Mouse (Mus musculus) kidney, postnatal 0 days (tissue): ENCODE data around the gene Csdc2. TPM values are rescaled to one million over a fixed set of nuclear protein-coding genes. Genes with fewer than 3 reads are reported as not detected.

Experiments used
- ATAC-seq: fragments of 200-750 bp; cut with Nextera tagmentation; replicated peaks from 2 replicates; pipeline ENCODE4 v1.8.0; 2017; ENCODE audit warnings: low read depth, moderate number of reproducible peaks, moderate TSS enrichment, moderate library complexity; ENCODE audit not compliant: low FRiP score
- DNase-seq: peaks from one replicate; pipeline ENCODE4 v3.0.0-alpha.2; 2016; ENCODE audit warnings: low spot score
- H3K27ac ChIP-seq: fragments of 300-500 bp; sonication (generic); 2 replicates; pipeline ENCODE4 v1.5.1; 2014; ENCODE audit warnings: mild to moderate bottlenecking
- H3K27me3 ChIP-seq: fragments of 300-500 bp; sonication (generic); 2 replicates; pipeline ENCODE4 v1.6.1; 2014; ENCODE audit warnings: low read length, mixed read lengths; ENCODE audit not compliant: insufficient read depth
- H3K36me3 ChIP-seq: fragments of 300-500 bp; sonication (generic); 2 replicates; pipeline ENCODE4 v1.6.1; 2014; ENCODE audit warnings: low read length, mixed read lengths; ENCODE audit not compliant: insufficient read depth
- H3K4me1 ChIP-seq: fragments of 300-500 bp; sonication (generic); replicated peaks from 2 replicates; pipeline ENCODE4 v1.6.1; 2014; ENCODE audit warnings: antibody characterized with exemption, low read length, mixed read lengths; ENCODE audit not compliant: insufficient read depth
- H3K4me2 ChIP-seq: fragments of 300-500 bp; sonication (generic); 2 replicates; pipeline ENCODE4 v1.6.1; 2014; ENCODE audit warnings: mild to moderate bottlenecking, low read length, moderate library complexity, mixed read lengths
- H3K4me3 ChIP-seq: fragments of 300-500 bp; sonication (generic); replicated peaks from 2 replicates; pipeline ENCODE4 v1.5.1; 2014; ENCODE audit warnings: low read depth, low read length
- H3K9ac ChIP-seq: fragments of 300-500 bp; sonication (generic); 2 replicates; pipeline ENCODE4 v1.6.1; 2014; ENCODE audit warnings: low read depth, low read length
- H3K9me3 ChIP-seq: fragments of 300-500 bp; sonication (generic); replicated peaks from 2 replicates; pipeline ENCODE4 v1.6.1; 2016; ENCODE audit warnings: low read length, inconsistent platforms, mixed read lengths
- CTCF ChIP-seq: IDR thresholded peaks from 2 replicates; pipeline ENCODE4 v1.5.1; 2016; ENCODE audit warnings: antibody characterized with exemption, low read depth, mild to moderate bottlenecking, moderate library complexity
- WGBS: fragments of 180-500 bp; shearing (Covaris S2); extraction: QIAGEN DNeasy Blood & Tissue Kit; methylation state at CpG from one replicate; pipeline ENCODE4 v1.1.7; 2014; 5-methylcytosine and 5-hydroxymethylcytosine counted together
- polyA plus RNA-seq: library from polyadenylated mRNA; unstranded; fragments of >200 nt; fragmentation: Nextera tagmentation; extraction: Ambion mirVana; gene quantifications from 2 replicates; pipeline ENCODE4 v1.2.1, GENCODE M21; 2015

The Csdc2 gene
- polyA plus RNA-seq, 1 experiment from 2014 or later = 20.4 TPM

- no peaks in the 10 kb centered on the region for H3K27me3 ChIP-seq
- no peak overlapping the region for H3K9ac ChIP-seq
- H3K27ac ChIP-seq = no peak overlapping the region
- H3K36me3 ChIP-seq = peaks cover 13% of the 10 kb centered on the region; the same call in 1 of the 2 replicates
- ATAC-seq = 0 out of 2 replicates have a peak, but pooled peaks have one; percentile 45
- no peak overlapping the region for H3K4me3 ChIP-seq
- TF ChIP-seq CTCF = no peak
- 54% methylated on average over 11 of the region's 11 CpGs for WGBS
- no peak overlapping the region for H3K4me2 ChIP-seq
- H3K4me1 ChIP-seq = no peaks in the 10 kb centered on the region
- no peak for DNase-seq
- no peaks in the 10 kb centered on the region for H3K9me3 ChIP-seq
Observed at GRCm38 (mm10) chr15:81949476-81950131, 13.0 kb downstream of the Csdc2 start.

GRCm38 (mm10) chr15:81950716-81951115, 14.2 kb downstream of the Csdc2 start:
- Histone ChIP-seq H3K27ac (no peak overlapping the region), H3K9ac (no peak overlapping the region), H3K27me3 (no peaks in the 10 kb centered on the region), H3K4me3 (no peak overlapping the region), H3K9me3 (no peaks in the 10 kb centered on the region), H3K4me2 (no peak overlapping the region), H3K4me1 (no peaks in the 10 kb centered on the region), H3K36me3 (peaks cover 23% of the 10 kb centered on the region; the same call in 1 of the 2 replicates)
- no peak for TF ChIP-seq CTCF
- DNase-seq = no peak
- ATAC-seq = no peak
- 71% methylated on average over 5 of the region's 5 CpGs for WGBS

GRCm38 (mm10) chr15:81951159-81951558, 14.6 kb downstream of the Csdc2 start:
- Histone ChIP-seq H3K9me3 (no peaks in the 10 kb centered on the region), H3K9ac (no peak overlapping the region), H3K4me2 (no peak overlapping the region), H3K4me3 (no peak overlapping the region), H3K4me1 (no peaks in the 10 kb centered on the region), H3K27me3 (no peaks in the 10 kb centered on the region), H3K36me3 (peaks cover 23% of the 10 kb centered on the region; the same call in 1 of the 2 replicates), H3K27ac (no peak overlapping the region)
- ATAC-seq (no peak), DNase-seq (no peak)
- 78% methylated on average over 9 of the region's 9 CpGs for WGBS
- TF ChIP-seq CTCF = no peak

GRCm38 (mm10) chr15:81952310-81952709, 15.8 kb downstream of the Csdc2 start:
- H3K36me3 ChIP-seq = peaks cover 19% of the 10 kb centered on the region; the same call in 1 of the 2 replicates
- no peak for DNase-seq
- no peak overlapping the region for H3K9ac ChIP-seq

GRCm38 (mm10) chr15:81954151-81954583, 17.6 kb downstream of the Csdc2 start:
- H3K27me3 ChIP-seq = no peaks in the 10 kb centered on the region
- no peak overlapping the region for H3K4me2 ChIP-seq
- peaks cover 19% of the 10 kb centered on the region; the same call in 1 of the 2 replicates for H3K36me3 ChIP-seq
- no peak for DNase-seq
- no peaks in the 10 kb centered on the region for H3K9me3 ChIP-seq
- H3K9ac ChIP-seq = no peak overlapping the region
- H3K4me1 ChIP-seq = no peaks in the 10 kb centered on the region
- no peak overlapping the region for H3K4me3 ChIP-seq
- ATAC-seq = no peak
- WGBS = 89% methylated on average over 9 of the region's 9 CpGs
- no peak overlapping the region for H3K27ac ChIP-seq
- TF ChIP-seq CTCF = no peak

More at GRCm38 (mm10) chr15:81952310-81952709, 15.8 kb downstream of the Csdc2 start:
- Histone ChIP-seq H3K4me1 (no peaks in the 10 kb centered on the region), H3K4me3 (no peak overlapping the region), H3K27me3 (no peaks in the 10 kb centered on the region), H3K27ac (no peak overlapping the region), H3K9me3 (no peaks in the 10 kb centered on the region), H3K4me2 (no peak overlapping the region)
- no peak for ATAC-seq
- WGBS = 85% methylated on average over 4 of the region's 4 CpGs
- no peak for TF ChIP-seq CTCF

GRCm38 (mm10) chr15:81954716-81955115, 18.2 kb downstream of the Csdc2 start:
- H3K27ac ChIP-seq = no peak overlapping the region
- no peaks in the 10 kb centered on the region for H3K9me3 ChIP-seq
- no peak overlapping the region for H3K4me2 ChIP-seq
- H3K9ac ChIP-seq = no peak overlapping the region
- H3K27me3 ChIP-seq = no peaks in the 10 kb centered on the region
- TF ChIP-seq CTCF = no peak
- H3K36me3 ChIP-seq = peaks cover 19% of the 10 kb centered on the region; the same call in 1 of the 2 replicates
- H3K4me1 ChIP-seq = no peaks in the 10 kb centered on the region
- ATAC-seq (no peak), DNase-seq (no peak)
- H3K4me3 ChIP-seq = no peak overlapping the region
- WGBS = 88% methylated on average over 6 of the region's 6 CpGs
